Mouse (Mus musculus) heart, postnatal 36 days (tissue): ENCODE results near the gene Osgep. TPM values are rescaled to one million over a fixed set of nuclear protein-coding genes. Genes with fewer than 3 reads are reported as not detected.
"Not testable (repeated sequence)": the region's sequence is repeated elsewhere in the genome, so short reads cannot be mapped to it uniquely, and the experiment has no call there.

Experiments
- DNase-seq, 2 experiments: peaks; one replicate each; pipeline ENCODE4 v3.0.0; 2021 to 2022
- intact Hi-C: fragments of 180-260 bp; cut with DNase I; formaldehyde crosslinking; loops from one replicate; pipeline ENCODE4 v1.15.1; 2025
- total RNA-seq, 2 experiments: library from RNA; stranded (reverse); gene quantifications; 2 replicates each; pipeline ENCODE4 v1.2.3; 2021

Osgep gene
- 10 to 100 TPM; 75.7 to 79.2 TPM for total RNA-seq

DNA sequence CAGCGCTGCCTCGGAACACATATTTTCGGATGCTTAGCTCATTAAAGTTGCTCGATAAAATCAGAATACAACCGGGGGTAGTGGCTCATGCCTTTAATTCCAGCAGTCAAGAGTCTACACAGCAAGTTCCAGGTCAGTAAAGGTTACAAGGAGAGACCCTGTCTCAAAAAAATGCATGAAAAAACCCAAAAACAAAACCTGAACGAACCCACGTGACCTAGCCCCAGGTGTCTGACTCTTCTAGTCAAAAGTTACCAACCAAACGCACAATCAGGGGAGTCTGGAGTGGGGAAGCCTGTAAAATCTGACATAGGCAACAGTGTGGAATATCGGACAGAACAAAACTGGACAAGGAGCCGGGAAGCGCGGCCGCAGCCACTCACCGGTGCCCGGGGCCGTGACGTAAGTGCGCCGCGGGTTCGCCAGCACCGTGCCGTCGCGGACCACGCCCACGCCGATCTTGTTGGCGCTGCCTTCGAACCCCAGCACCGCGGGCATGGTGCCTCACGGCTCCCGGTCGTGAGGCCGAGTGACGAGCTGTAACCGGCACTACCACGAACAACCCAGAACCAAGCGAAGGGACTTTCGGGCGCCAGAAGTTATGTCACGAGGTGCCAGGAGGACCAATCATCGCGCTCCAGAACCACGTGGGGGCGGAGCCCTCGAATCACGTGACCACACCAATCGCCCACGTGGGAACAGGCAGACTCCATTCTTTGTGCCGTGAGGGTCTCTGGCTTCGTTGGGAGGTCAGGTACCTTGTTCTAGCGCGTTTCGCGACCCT is at the start of gene Osgep, which contains the start of gene Apex1:
Gene Osgep, minus strand, starts transcription at position 613 of the 784 bp plus-strand sequence.
Gene Apex1, plus strand, starts transcription at position 688 of the 784 bp plus-strand sequence.
- DNase-seq, result peak; percentile 93 to 96
- intact Hi-C loops, result loop anchor here (5.0 kb wide), 1 partner anchor 117 kb away; the partner anchor contains the start of genes Ccnb1ip1 and Parp2

DNA sequence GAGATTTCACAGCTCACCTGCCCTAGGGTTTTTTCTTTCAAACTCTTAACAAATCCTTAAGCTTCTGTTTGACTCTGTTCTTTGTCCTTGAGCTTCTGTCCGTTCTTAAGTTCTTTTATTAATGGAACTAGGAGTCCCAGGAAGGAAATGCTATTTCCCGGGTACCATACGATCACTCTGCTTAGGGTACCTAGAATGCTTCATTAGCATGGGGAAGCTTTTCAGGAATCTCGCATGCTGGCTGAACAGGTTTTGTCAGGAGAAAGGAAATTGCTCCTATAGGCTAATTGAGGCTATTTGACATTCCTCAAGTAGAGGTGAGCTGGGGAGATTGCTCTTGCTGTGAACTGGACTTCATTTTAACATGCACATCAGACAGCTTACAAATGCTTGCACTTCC is 49.0 kb upstream of the Osgep start:
- no peak for DNase-seq
- intact Hi-C loops, result no loop called here

DNA sequence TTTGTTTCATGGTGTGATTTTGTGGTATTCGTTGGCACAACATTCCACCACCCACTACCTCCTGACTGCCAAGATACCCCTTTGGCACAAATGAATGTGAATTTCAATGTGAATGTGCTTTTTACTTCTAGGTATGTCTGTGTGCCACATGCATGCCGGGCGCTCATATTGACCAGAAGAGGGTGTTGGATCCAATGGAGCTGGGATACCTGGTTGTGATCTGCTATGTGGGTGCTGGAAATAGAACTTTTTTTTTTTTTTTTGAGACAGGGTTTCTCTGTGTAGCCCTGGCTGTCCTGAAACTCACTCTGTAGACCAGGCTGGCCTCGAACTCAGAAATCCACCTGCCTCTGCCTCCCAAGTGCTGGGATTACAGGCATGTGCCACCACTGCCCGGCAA is 48.4 kb upstream of the Osgep start:
- DNase-seq, intact Hi-C loops: not testable (repeated sequence)

DNA sequence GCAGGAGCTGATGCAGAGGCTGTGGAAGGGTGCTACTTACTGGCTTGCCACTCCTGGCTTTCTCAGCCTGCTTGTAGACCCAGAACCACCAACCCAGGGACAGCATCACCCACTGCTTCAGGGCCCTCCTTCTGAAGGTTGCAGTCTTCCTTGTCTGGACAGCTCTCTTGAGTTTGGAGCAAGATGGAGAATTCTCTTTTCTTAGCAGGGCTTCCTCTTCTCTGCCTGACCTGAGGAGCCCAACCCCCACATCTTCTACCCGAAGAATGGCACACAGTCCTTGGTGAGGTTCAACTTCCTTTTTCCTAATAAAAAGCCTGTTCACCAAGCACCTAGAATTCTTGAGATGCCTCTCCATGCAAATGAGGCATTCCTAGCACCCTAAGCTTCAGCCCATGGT is 46.1 kb upstream of the Osgep start:
- intact Hi-C loops, result no loop called here
- no peak for DNase-seq

DNA sequence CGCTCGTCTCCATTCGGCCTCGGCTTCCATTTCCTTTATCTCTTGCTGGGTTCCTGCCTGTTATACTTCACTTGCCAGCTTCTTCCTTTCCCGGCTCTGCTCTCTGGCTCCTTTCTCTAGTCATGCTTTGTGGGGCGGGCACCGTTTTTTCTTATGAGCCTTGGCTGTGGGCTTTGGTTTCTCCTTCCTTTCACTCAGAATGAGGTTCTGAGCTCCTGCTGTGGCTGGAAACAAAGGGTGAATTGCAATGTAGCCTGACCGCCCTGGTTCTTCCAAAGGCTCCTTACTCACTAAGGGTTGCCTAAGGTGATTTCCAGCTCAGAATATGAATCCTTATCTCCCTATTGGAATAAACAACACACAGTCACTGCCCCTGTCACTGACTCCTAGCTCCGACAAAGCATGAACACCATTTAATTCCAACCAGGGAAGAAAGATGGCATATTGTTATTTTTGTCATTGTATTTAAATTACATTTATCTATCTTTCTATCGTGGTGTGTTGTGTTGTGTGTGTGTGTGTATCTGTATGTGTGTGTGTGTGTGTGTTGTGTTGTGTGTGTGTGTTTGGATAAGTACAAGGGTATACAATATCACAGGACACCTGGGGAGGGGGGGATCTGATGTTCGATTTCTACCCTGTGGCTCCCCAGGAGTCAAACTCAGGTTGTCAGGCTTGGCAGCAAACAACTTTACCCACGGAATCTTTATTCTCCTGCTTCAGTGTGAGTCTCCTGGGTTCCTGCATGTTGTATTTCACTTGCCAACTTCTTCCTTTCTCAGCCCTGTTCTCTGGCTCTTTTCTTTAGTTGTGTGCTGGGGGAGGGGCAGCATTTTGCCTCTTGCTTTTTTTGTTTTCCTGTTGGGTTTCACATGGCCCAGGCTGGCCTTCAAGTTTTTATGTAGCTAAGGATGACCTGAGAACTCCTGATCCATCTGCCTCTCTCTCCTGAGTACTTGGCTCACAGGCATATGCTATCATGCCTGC is 45.2 kb upstream of the Osgep start:
- DNase-seq, result peak; percentile 41 to 45
- intact Hi-C loops, result no loop called here

DNA sequence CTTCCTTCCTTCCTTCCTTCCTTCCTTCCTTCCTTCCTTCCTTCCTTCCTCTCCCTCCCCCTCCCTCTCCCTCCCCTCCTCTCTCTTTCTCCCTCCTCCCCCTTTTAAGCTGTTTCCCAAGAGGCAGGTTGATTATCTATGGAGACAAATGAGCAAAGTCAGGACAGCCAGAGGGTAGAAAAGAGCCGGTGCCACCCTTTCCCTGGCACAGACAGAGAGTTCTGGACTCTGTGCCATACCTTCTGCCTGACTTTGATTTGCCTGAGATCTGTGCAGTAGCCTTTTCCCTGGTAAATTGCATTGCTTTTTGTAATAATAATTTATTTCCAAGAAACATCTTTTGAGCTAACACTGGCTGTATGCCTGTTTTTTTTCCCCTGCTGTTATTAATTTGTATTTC is 44.3 kb upstream of the Osgep start:
- intact Hi-C loops, result no loop called here
- DNase-seq, result no peak

DNA sequence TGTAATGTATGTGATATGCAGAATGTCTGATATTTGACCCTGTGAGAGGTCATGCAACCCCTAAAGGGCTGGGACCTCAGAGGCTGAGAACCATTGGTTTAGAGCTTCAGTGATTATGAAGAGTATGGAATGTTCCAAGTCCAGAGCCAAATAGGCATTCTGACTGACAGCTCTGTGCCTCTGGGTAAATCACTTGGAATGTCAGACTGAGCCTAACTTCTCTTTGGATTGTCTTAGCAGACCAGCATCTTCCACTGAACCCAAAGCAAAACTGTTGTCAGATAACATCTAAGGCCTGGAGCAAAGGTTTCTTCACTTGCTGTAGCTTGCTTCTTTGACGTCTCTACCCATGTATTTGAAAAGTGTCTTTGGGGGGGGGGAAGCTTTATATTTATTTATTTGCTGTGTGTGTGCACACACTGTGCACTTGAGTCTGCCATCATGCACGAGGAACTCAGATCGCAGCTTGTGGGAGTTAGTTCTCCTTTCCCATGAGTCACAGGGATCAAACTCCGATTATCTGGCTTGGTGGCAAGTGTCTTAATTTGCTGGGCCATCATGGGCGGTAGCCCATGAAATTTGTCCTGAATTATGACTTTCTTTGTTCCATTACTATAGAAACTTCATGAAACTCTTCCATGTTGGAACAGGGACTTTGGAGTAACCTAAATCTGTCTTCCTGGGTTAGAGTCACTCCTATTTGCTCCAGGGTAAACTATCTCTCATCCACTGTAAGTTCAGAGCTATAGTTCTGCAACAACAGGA is 43.7 kb upstream of the Osgep start:
- no peak for DNase-seq
- intact Hi-C loops, result no loop called here

DNA sequence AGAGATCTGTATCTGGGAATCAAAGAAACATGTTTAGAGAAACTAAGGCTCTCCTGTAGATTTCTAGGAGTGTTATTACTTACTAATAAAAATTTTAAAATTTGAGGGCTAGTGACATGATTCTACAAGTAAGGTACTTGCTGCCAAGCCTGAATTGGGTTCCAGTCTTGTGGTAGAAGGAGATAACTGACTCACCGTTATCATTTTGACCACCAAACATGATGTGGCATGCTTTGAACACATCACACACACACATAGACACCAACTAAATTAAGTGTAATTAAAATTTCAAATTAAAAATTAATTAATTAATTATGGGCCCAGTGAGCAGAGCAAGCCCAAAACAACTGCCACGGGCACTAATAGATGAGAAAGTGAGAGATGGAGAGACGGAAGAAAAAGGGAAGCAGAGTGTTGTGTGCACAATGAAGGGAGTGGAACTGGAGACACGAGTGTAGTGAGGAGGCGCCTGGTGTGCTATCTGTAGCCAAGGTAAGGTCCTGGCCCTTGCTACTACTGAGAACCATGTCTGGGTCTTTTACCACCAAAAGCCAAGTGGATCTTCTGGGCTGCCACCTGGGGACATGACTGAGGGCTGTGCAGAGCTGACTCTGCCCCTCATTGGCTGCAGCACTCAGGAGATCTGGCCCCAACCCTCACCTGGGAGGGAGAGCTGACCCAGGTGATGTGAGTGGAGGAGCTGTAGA is 33.7 kb upstream of the Osgep start:
- DNase-seq, intact Hi-C loops: not testable (repeated sequence)

DNA sequence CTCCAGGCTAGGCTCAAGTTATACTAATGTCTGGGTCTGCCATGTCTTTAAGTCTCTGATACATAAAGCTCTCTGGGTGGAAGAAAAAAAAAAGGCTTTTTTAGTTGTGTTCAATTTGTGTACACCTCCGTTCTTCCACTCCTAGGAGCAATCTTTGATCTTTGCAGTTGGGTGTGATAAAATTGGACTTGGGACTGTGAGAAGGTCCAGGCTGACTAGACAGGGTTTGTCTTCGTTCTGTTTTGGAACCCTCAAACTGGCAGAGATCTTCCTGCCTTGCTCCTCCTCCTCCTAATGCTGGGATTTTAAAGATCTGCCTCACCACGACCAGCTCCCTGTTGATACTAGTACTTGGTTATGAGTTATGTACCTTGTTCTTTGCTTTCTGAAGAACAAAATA is 32.5 kb upstream of the Osgep start:
- intact Hi-C loops, result not testable (repeated sequence)

DNA sequence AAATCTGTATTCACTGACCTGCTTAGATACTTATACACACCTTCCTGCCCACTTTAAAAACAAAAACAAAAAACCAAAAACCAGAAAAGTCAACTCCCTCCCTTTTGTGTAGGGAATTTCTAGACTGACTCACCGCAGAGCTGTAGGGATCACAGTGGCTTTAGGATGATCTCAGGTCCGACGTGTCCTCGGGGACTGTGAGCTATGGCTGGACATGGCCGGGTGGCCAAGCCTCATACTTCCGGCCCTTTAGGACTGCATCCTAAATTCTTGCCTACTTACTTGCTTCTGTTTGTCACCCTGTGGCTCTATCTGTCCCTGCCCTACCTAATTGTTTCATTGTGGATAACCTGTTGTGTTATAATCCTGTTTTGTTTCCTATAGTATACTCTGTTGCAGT is 32.0 kb upstream of the Osgep start:
- intact Hi-C loops, DNase-seq: not testable (repeated sequence)

More for the DNA sequence above, 32.5 kb upstream of the Osgep start:
- DNase-seq, result not testable (repeated sequence)

DNA sequence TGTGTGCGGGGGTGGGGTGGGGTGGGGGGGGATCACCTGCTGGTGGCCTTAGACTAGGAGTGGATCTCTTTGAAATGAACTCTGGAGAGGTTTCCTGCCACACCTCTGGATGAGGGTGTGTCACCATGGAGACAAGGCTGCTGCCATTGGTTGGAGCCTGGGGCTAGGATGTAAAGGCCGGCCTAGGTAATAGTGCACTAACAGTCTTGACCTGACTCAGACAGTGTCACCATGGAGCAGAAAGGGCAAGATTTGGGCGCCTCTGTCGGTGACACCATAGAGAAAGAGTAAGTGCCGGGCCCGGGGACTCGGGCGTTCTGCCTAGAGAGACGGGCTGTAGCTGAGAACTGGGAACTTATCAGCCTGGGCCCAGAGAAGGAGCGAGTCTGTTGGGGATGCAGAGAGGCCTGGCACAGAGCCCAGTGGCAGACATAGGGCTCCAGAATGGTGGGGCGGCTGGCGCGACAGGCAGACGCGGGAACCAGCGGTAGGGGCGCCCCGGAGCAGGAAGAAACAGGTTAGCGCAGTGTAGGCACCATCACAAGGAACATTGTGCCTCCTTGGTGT is 31.3 kb upstream of the Osgep start, which contains the start of gene Pnp2:
Gene Pnp2, plus strand, starts transcription at position 51 of the 567 bp plus-strand sequence.
- DNase-seq, result peak; percentile 50 to 70
- intact Hi-C loops, result not testable (repeated sequence)

DNA sequence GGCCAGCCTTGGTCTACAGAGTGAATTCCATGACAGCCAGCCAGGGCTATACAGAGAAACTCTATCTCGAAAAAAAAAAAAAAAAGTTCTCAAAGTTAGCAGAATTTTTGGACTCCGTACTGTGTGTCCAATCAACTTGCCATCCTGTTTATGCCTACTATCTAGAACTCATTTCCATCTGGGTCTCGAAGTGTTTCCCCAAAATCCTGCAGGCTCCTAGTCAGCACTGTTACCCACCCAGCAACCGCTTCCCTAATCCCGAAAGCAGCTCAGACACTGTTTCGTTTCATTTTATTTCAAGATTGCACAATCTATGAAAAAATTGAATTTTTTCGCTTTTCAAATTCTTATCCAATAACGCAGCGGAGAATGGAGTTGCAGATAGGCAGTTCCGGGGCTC is 30.8 kb upstream of the Osgep start:
- intact Hi-C loops, result no loop called here
- no peak for DNase-seq

DNA sequence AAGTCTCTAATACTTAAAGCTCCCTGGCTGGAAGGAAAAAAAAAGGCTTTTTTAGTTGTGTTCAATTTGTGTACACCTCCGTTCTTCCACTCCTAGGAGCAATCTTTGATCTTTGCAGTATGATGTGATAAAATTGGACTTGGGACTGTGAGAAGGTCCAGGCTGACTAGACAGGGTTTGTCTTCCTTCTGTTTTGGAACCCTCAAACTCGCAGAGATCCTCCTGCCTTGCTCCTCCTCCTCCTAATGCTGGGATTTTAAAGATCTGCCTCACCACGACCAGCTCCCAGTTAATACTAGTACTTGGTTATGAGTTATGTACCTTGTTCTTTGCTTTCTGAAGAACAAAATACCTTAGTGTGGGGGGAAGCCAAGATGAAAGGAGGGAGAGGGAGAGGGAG is 20.8 kb upstream of the Osgep start:
- DNase-seq, result not testable (repeated sequence)
- intact Hi-C loops, result loop anchor here (2.0 kb wide), 1 partner anchor 15 kb away; the partner anchor contains the start of genes Pip4p1 and Pnp

DNA sequence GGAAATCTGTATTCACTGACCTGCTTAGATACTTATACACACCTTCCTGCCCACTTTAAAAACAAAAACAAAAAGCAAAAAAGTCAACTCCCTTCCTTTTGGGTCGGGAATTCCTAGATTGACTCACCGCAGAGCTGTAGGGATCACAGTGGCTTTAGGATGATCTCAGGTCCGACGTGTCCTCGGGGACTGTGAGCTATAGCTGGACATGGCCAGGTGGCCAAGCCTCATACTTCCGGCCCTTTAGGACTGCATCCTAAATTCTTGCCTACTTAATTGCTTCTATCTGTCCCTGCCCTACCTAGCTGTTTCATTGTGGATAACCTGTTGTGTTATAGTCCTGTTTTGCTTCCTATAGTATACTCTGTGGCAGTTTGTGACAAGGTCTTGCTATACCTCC is 20.4 kb upstream of the Osgep start:
- not testable (repeated sequence) for DNase-seq
- intact Hi-C loops, result loop anchor here (2.0 kb wide), 1 partner anchor 14 kb away; the partner anchor contains the start of genes Pip4p1 and Pnp

DNA sequence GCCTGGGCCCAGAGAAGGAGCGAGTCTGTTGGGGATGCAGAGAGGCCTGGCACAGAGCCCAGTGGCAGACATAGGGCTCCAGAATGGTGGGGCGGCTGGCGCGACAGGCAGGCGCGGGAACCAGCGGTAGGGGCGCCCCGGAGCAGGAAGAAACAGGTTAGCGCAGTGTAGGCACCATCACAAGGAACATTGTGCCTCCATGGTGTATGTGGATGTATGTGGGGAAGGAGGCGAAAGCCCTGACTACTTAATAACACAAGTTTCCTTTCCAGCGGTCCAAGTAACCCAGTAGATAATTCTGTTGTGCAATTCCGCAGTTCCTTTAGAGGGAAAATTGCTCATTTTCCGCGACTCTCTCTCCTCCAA is 20.0 kb upstream of the Osgep start:
- intact Hi-C loops, result loop anchor here (2.0 kb wide), 1 partner anchor 14 kb away; the partner anchor contains the start of genes Pip4p1 and Pnp
- DNase-seq, result not testable (repeated sequence)

DNA sequence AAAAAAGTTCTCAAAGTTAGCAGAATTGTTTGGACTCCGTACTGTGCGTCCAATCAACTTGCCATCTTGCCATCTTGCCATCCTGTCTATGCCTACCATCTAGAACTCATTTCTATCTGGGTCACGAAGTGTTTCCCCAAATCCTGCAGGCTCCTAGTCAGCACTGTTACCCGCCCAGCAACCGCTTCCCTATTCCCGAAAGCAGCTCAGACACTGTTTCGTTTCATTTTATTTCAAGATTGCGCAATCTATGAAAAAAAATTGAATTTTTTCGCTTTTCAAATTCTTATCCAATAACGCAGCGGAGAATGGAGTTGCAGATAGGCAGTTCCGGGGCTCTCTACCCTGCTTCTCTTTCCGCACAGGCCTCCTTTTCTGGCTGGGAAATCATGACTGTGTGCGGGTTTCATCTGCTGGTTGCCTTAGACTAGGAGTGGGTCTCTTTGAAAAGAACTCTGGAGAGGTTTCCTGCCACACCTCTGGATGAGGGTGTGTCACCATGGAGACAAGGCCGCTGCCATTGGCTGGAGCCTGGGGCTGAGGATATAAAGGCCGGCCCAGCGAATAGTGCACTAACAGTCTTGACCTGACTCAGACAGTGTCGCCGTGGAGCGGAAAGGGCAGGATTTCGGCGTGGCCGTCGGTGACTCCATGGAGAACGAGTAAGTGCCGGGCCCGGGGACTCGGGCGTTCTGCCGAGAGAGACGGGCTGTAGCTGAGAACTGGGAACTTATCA is 19.4 kb upstream of the Osgep start, which contains the start of gene Gm49342:
Gene Gm49342, plus strand, starts transcription at position 586 of the 736 bp plus-strand sequence.
- intact Hi-C loops, result loop anchor here (2.0 kb wide), 1 partner anchor 13 kb away; the partner anchor contains the start of genes Pip4p1 and Pnp
- peak; percentile 95 to 98 for DNase-seq

DNA sequence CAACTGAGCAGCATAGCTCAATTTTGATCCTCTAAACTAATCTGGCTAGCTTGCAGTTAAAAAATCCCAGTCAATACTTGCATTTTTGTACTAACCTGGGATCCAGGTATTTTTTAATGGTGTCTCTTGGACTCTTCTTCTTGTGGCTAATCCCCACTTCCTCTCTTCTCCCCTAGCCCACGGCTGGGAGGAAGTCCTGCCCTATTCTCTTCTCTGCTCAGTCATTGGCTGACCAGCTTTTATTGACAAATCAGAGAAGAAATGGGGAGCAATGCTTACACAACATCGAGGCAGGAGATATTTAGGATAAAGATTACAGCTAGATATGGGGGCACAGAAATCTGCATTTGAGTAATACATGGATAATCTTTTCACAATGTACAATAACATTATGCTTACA is 14.2 kb upstream of the Osgep start:
- intact Hi-C loops, result no loop called here
- DNase-seq, result no peak
